Mouse (Mus musculus) left cerebral cortex, adult 2 months (tissue): ENCODE results near the gene Gm10309. TPM values are rescaled to one million over a fixed set of nuclear protein-coding genes. Genes with fewer than 3 reads are reported as not detected.

ENCODE experiments used
- DNase-seq, 2 experiments: peaks; one replicate each; pipeline ENCODE4 v3.0.0; 2021 to 2022; ENCODE audit warnings: low spot score in 2 of 2, mixed read lengths in 1 of 2; ENCODE audit errors: extremely low spot score in 1 of 2
- H3K27ac ChIP-seq: fragments of 200-600 bp; 2 replicates; pipeline ENCODE4 v1.8.1; 2022
- H3K4me3 ChIP-seq: fragments of 200-600 bp; 2 replicates; pipeline ENCODE4 v1.8.1; 2022
- CTCF ChIP-seq: fragments of 200-600 bp; IDR thresholded peaks from 2 replicates; pipeline ENCODE4 v1.8.1; 2022; ENCODE audit warnings: antibody characterized with exemption, mild to moderate bottlenecking, moderate library complexity
- intact Hi-C: fragments of 180-260 bp; cut with DNase I; formaldehyde crosslinking; loops from one replicate; pipeline ENCODE4 v1.15.1; 2025
- long read RNA-seq, 2 experiments: library from polyadenylated mRNA; stranded (forward); transcript quantifications; one replicate each; pipeline ENCODE4 v2.0.0; 2021; ENCODE audit warnings: borderline mapping rate in 2 of 2
- total RNA-seq, 2 experiments: library from RNA; stranded (reverse); gene quantifications; 2 replicates each; pipeline ENCODE4 v1.2.3; 2021

Gene Gm10309
- total RNA-seq: not detected
- long read RNA-seq, experiment 1, partial matches to known transcripts: 0 of 1 reads
- long read RNA-seq, experiment 1, other reads (novel, unspliced or antisense): 1 of 1 reads
- long read RNA-seq, experiment 2: 0 reads

GRCm38 (mm10) chr17:86505183-86505631, at the start of gene Gm10309:
Gene Gm10309, minus strand, starts transcription at chr17:86505232.
- no peak for TF ChIP-seq CTCF
- no peak within 1 kb of the TSS for H3K4me3 ChIP-seq
- intact Hi-C loops: loop anchor here (10.0 kb wide), 1 partner anchor 740 kb away; no protein-coding TSS in a partner anchor
- H3K27ac ChIP-seq: no peak within 1 kb of the TSS
- peak in 1 of 2 experiments; percentile 25 for DNase-seq

DNA sequence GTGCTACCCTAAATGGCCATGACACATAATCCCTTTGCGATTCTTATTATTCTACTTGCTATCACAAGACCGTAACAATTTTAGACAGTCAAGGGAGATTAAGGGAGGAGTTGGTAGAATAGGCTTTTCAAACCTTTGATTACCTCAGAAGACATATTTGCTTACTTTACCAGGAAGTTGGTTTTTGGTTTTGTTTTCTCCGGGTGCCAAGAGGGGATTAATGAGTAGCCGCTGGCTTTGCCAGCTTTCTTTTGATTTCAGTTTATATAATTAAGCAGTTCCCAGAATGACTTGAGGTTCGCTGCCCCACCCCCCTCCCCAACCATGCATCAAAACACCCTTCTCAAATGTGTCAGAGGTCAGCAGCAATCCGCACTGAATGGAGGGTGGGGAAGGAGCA, 47.0 kb upstream of the Gm10309 start:
- Histone ChIP-seq H3K4me3 (no peak overlapping the region), H3K27ac (no peak overlapping the region)
- intact Hi-C loops: no loop called here
- no peak for TF ChIP-seq CTCF
- no peak for DNase-seq

GRCm38 (mm10) chr17:86551561-86551960, 46.5 kb upstream of the Gm10309 start:
- intact Hi-C loops: no loop called here
- no peak for TF ChIP-seq CTCF
- H3K4me3 ChIP-seq: no peak overlapping the region
- H3K27ac ChIP-seq: no peak overlapping the region
- no peak for DNase-seq

- DNase-seq: no peak
- intact Hi-C loops: no loop called here
- no peak for TF ChIP-seq CTCF
Observed at GRCm38 (mm10) chr17:86549128-86549527, 44.1 kb upstream of the Gm10309 start.

GRCm38 (mm10) chr17:86546529-86546928, 41.5 kb upstream of the Gm10309 start:
- no peak for DNase-seq
- TF ChIP-seq CTCF: no peak
- intact Hi-C loops: no loop called here
- Histone ChIP-seq H3K27ac (no peak overlapping the region), H3K4me3 (no peak overlapping the region)

More at GRCm38 (mm10) chr17:86549128-86549527, 44.1 kb upstream of the Gm10309 start:
- Histone ChIP-seq H3K4me3 (no peak overlapping the region), H3K27ac (no peak overlapping the region)

- DNase-seq: no peak
- no peak for TF ChIP-seq CTCF
- Histone ChIP-seq H3K4me3 (no peak overlapping the region), H3K27ac (no peak overlapping the region)
- intact Hi-C loops: no loop called here
Observed at GRCm38 (mm10) chr17:86539881-86540430, 34.9 kb upstream of the Gm10309 start.

DNA sequence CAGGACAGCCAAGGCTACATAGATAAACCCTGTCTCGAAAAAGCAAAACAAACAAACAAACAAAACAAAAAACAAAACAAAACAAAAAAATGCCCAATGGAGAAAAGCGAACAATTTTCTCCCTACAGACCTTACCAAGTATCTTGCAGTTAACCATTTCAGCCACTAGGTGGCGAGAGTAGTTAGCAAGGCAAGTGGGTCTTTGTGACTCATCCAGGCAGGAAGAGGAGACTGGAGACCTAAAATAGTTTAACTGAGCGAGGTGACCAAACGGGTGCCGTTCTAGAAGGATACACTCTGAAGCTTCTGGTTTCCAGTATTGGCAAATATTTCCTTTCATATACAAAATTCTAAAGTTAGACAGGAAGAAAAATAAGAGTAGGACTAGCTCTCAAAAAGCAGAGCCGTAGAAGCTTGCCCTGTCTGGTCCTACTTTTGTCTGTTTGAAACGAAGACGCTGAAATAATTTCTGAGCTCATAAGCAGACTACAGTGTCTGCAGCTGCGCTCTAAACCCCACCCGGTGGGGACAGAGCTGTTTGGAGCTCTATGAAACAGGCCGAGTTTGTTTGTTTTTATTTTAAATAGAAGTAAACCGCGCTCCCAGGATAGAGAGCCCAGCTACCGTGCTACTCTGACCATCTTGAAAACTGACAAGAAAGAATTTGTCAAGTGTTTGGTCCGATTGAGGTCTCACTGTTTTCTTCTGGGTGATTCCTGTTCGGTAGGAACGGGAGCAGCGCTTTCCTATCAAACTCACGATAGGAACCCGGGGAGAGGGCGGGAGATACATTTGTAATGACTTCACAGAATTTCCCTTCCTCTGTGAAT, 31.0 kb upstream of the Gm10309 start:
- peak; percentile 95 for TF ChIP-seq CTCF
- H3K4me3 ChIP-seq: peak overlapping the region; percentile 42
- peak overlapping the region; percentile 80 for H3K27ac ChIP-seq
- peak; percentile 71 to 79 for DNase-seq
- intact Hi-C loops: loop anchor here (1.0 to 2.0 kb wide), 2 partner anchors 276 to 369 kb away; no protein-coding TSS in a partner anchor

DNA sequence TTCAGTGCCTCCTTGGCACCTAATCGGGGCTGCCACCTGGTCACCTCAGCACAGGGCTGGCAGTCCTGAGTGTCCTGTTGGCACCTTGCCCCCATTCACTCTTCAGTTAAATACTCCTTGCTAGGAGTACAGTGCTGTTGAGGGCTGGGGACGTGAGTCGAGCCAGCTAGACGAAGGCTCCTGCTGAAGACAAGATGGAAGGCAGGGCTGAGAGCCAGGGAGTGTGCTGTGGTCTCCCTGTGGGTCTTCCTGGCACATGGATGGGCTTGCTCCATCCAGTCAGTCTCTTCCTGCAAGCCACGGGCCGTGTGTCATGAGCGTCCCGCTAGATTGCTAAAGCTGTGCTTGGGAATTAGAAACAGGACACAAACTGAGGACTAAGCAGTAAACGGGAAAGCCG, 30.1 kb upstream of the Gm10309 start:
- TF ChIP-seq CTCF: no peak
- no peak for DNase-seq
- Histone ChIP-seq H3K27ac (peak overlapping the region; percentile 4; the same call in 1 of the 2 replicates), H3K4me3 (no peak overlapping the region)
- intact Hi-C loops: loop anchor here (1.0 kb wide), 1 partner anchor 277 kb away; no protein-coding TSS in a partner anchor

DNA sequence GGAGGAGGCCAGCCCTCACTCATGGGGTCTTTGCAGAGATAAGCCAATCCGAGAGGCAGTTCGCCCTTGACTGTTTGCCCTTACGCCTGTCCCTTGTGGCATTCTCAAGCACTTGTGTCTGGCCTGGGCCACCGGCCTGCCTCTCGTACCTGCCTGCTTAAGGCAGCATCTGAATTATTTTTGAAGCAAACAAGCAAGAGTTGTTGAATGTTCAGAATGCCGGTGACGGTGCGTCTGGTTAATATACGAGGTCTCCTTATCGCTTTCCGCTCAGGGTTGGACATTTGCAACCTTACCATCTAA, 28.5 kb upstream of the Gm10309 start:
- Histone ChIP-seq H3K27ac (no peak overlapping the region), H3K4me3 (no peak overlapping the region)
- no peak for TF ChIP-seq CTCF
- intact Hi-C loops: no loop called here
- no peak for DNase-seq

- DNase-seq: no peak
- Histone ChIP-seq H3K4me3 (no peak overlapping the region), H3K27ac (no peak overlapping the region)
- TF ChIP-seq CTCF: no peak
- intact Hi-C loops: no loop called here
Observed at GRCm38 (mm10) chr17:86532783-86533548, 27.9 kb upstream of the Gm10309 start.

- Histone ChIP-seq H3K27ac (no peak overlapping the region), H3K4me3 (no peak overlapping the region)
- DNase-seq: no peak
- intact Hi-C loops: no loop called here
- no peak for TF ChIP-seq CTCF
Observed at GRCm38 (mm10) chr17:86531231-86531630, 26.2 kb upstream of the Gm10309 start.

DNA sequence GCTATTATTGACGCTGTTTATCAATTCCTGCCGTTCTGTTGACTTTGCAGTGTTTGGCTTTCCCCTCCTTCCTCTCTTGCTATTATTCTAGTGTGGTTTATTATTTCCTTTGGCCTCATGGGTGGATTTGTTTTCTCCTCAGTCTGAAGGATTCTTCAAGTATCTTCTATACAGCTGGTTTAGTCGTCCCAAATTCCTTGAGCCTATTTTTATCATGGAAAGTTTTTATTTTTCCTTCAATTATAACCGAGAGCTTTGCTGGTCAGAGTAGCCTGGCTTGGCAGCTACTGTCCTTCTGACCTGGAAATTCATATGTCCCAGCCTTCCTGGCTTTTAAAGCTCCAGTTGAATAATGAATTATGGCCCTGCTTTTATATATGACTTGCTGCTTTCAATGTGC, 24.4 kb upstream of the Gm10309 start:
- intact Hi-C loops: no loop called here
- H3K27ac ChIP-seq: peak overlapping the region; percentile 12; the same call in 1 of the 2 replicates
- no peak for DNase-seq
- H3K4me3 ChIP-seq: no peak overlapping the region
- TF ChIP-seq CTCF: no peak
